Mouse (Mus musculus): ENCODE results near the gene Olfr376.

Olfr376 gene

DNA sequence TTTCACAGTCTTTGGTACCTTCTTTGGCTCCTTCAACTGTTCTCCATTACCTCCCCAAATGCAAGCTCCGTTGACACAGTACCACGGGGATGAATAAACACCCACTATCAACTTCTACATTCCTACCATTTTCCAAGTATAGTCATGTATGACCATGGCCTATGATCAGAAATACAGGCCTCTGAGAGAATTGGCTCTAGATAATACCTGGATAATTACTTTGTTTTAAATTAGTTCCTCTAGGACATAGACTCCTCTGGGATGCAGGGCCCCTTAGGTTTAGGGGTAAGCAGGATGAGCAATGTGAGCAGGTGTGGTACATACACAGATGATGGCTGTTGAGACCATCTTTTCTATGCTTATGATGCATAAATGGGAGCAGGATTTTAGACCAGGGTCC lies at the start of gene Olfr376:
Olfr376 (plus strand) TSS at position 301 of the 400 bp plus-strand sequence.
- DNase-seq (ENCODE audit: low spot score), result no peak

DNA sequence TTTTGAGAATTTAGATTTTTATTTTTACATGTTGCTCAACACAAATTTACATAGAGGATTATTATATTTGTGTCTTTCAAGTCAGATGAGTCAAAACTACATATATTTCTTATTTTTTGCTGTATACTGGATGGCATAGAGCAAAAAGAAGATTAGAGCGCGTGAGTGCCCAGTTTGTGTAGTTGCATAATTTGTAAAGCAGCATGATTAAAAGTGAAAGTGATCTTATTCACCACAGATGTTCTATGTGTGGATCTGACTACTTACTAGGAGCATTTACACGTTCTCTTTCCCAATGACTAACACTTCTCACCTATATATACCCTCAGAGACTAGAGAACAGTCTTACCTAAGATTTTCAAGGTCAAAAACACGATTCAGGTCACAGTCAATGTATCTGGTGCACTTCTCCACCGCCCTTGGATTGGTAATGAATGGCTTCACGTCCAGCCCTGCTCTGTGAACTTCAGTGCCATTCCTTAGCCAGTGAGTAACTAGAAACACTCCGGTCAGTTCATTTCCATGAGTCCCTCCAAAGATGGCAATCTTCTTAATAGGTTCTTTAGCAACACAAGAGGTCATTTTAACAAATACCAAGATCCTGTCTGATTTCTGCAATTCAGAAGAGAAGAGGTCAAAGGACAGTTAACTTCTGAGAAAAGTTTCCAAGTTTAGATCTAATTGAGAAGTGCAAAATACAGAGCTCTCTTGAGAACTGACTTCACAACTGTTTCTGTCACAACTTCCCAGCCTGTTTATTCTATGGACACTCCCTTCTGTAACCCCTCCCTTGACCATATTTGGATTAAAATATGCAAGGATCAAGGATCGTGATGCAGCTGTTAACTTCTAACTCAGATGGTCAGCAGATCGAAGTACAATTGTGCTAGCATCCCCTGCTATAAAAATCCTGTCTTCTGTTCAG lies 46.9 kb upstream of the Olfr376 start:
- DNase-seq (ENCODE audit: low spot score), result no peak

DNA sequence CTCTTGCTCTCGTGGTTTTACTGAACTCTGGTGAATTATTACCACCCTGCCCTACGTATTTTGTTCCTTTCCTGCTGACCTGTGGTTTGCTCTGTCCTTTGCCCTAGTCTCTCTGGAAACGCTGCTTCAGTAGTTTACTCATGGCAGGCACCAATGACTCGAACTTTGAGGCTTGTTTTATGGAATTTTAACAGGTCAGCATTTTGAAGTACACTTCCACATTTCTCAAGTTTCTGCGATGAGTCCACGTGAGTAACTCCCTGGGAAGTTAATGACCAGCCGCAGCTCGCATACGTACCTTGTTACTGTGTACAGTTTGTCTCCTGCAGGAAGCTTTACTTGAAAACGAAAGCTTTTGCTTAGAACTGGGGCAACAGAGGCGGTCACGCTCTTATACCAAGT lies 44.6 kb upstream of the Olfr376 start:
- no peak for DNase-seq (ENCODE audit: low spot score)

DNA sequence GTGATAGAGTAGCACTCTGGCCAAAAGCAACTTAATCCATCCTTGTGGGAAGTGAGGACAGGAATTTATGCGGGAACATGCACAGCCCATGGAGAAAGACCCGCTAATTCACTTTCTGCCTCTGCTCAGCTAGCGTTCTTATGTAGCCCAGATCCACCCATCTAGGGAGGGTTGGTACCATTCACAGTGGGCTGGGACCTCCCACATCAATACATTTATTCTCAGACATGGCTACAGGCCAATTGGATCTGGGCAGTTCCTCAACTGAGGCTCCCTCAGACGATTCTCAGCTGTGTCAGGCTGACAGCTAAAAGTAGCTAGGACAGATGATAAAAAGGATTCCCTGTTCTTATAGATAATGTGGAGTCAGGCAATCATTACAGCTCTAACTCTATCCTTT lies 43.7 kb upstream of the Olfr376 start:
- no peak for DNase-seq (ENCODE audit: low spot score)

DNA sequence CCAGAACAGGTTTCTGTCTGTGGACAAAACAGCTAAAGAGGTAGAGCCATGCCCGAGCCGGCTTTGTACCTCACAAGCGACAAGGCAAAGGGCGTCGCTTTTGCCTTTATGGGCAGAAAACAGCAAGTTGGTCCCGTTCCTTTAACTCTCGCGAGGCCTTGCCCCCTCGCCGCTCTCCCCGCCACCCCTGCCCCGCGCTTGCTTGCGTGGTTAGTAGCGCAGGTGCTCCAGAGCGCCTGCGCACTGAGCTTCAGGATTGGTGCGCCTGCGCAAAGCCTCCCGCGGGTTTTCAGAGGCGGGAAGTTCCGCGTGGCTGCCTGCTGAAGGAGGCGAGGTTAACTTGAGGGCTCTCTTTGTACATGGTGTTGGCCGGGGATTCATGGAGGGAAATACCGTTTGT lies 41.6 kb upstream of the Olfr376 start, which contains the start of the genes Aspa, Gm49340 and Spata22:
Aspa (minus strand) TSS at position 155 of the 400 bp plus-strand sequence.
Gm49340 (plus strand) TSS at position 300 of the 400 bp plus-strand sequence.
Spata22 (plus strand) TSS at position 300 of the 400 bp plus-strand sequence.
- DNase-seq (ENCODE audit: low spot score), result no peak

DNA sequence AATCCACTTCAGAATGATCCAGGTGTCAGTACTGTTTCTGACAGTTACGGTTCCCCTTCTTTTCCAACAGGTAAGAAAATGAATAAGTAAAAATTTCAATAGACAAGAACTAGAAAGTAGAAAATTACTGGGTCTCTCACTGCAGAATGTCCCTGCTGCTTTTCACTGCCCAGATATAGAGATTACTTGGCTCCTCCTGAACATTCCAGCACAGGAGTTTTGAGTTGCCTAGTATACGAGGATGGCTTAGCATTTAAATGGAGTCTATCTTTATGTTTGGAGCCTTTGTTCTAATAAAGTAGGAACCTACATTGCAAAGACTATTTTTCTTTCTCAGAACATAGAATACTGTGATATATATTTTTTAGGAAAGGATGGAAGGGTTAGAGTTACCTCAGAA lies 37.7 kb upstream of the Olfr376 start:
- DNase-seq (ENCODE audit: low spot score), result no peak

DNA sequence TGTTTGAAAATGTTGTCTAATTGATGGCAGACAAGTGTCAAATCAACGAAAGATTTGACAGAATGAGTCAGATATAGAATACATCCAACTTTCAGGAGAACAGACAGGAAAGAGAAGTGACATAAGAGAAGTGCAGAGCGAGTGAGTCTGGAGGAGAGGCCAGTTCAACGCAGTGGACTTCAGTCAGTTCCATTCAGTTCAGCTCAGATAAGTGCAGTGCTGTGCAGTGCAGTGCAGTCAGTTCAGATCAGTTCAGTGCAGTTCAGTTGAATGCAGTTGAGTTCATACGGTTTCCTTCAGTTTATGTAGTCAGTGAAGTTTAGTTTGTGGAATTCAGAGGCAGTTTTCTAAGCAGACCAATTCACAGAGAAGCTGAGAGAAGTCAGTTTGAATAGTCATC lies 34.1 kb upstream of the Olfr376 start:
- DNase-seq (ENCODE audit: low spot score), result no peak

DNA sequence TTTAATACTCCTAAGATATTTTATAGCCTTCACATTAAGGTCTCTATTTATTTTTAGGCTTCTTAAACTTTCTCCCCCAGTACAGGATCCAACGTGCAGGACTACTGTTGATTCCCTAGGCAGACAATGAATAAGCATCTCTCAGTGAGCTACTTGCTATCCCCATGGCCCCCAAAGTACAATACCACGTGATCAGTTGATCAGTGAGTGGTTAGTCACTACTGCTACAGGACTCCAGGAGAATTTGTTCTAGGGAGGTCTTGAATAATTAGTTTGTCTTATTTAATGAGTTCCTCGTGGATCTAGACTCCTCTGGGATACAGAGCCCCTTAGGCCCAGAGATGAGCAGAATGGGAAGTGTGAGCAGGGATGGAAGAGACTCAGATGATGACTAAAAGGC lies 20.6 kb upstream of the Olfr376 start, which contains the start of gene Olfr20:
Olfr20 (plus strand) TSS at position 301 of the 400 bp plus-strand sequence.
- DNase-seq (ENCODE audit: low spot score), result no peak

DNA sequence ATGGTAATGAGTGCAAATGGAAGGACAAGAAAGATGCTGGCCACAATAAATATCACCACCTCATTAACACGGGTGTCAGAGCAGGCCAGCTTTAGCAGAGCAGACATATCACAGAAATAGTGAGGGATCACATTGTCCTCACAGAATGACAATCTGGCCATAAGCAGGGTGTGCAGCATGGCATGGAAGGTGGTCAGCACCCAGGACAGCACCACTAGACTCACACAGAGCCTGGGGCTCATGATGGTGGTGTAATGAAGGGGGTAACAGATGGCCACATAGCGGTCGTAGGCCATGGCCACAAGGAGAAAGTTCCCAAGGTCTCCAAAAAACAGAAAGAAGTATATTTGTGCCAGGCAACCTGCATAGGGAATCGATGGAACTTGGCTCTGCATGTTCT lies 24.3 kb downstream of the Olfr376 start:
- no peak for DNase-seq (ENCODE audit: low spot score)

DNA sequence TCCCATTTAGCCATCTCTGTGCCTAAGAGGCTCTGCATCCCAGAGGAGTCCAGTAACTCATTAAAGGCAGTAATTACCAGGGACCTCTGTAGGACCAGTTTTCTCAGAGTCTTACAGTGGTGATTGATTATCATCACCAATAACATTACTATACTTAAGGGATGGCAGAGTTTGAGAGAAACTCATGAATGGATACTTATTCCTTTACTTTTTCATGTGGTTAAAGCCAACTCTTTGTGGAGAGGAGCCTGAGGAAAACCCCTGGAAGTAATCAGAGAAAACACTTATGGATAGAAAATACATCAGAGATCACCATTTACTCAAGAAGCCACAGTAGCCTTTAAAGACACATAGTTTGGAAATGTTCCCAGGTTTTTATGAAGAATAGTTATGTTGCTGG lies 28.5 kb downstream of the Olfr376 start, which contains the start of gene Olfr1:
Olfr1 (minus strand) TSS at position 101 of the 400 bp plus-strand sequence.
- DNase-seq (ENCODE audit: low spot score), result no peak

Data from c-Kit-positive CD71-positive TER-119-positive erythroid progenitor cells, embryonic 14.5 days (primary cell).